Mouse (Mus musculus) spleen, adult 2 months (tissue): Measurements from ENCODE around the gene Vmn2r101.

Experiments
- CTCF ChIP-seq: fragments of 200-500 bp; IDR thresholded peaks from 2 replicates; pipeline ENCODE4 v1.5.1; 2011; ENCODE audit warnings: mild to moderate bottlenecking, inconsistent platforms; ENCODE audit not compliant: insufficient read depth, insufficient read length, insufficient replicate concordance; ENCODE audit errors: extremely low read depth
- POLR2A ChIP-seq: fragments of 200-500 bp; IDR thresholded peaks from 2 replicates; pipeline ENCODE4 v1.6.1; 2011; ENCODE audit warnings: low read depth, low read length, inconsistent platforms

GRCm38 (mm10) chr17:19629328-19629727, 52.3 kb downstream of the Vmn2r101 start:
- TF ChIP-seq CTCF = no peak
- no peak for TF ChIP-seq POLR2A
